Mouse (Mus musculus) neural tube, embryonic 14.5 days (tissue): ENCODE measurements around the gene Camk2b. TPM values are rescaled to one million over a fixed set of nuclear protein-coding genes. Genes with fewer than 3 reads are reported as not detected.

Source experiments
- ATAC-seq: fragments of 200-750 bp; cut with Nextera tagmentation; 2 replicates; pipeline ENCODE4 v1.8.0; 2017; ENCODE audit warnings: low read depth, mild to moderate bottlenecking, moderate TSS enrichment, moderate library complexity
- H3K27ac ChIP-seq: fragments of 300-500 bp; sonication (generic); 2 replicates; pipeline ENCODE4 v1.5.1; 2014; ENCODE audit warnings: low read depth, mild to moderate bottlenecking, control low read depth, low read length, moderate library complexity, mixed read lengths
- H3K27me3 ChIP-seq: fragments of 300-500 bp; sonication (generic); 2 replicates; pipeline ENCODE4 v1.6.1; 2014; ENCODE audit warnings: low read length; ENCODE audit not compliant: control insufficient read depth, insufficient read depth
- H3K36me3 ChIP-seq: fragments of 300-500 bp; sonication (generic); 2 replicates; pipeline ENCODE4 v1.6.1; 2014; ENCODE audit warnings: low read length, mixed read lengths; ENCODE audit not compliant: control insufficient read depth, insufficient read depth
- H3K4me1 ChIP-seq: fragments of 300-500 bp; sonication (generic); 2 replicates; pipeline ENCODE4 v1.6.1; 2014; ENCODE audit warnings: low read length; ENCODE audit not compliant: control insufficient read depth, insufficient read depth
- H3K4me2 ChIP-seq: fragments of 300-500 bp; sonication (generic); 2 replicates; pipeline ENCODE4 v1.6.1; 2014; ENCODE audit warnings: mild to moderate bottlenecking, low read depth, low read length, control low read depth
- H3K4me3 ChIP-seq: fragments of 300-500 bp; sonication (generic); 2 replicates; pipeline ENCODE4 v1.5.1; 2014; ENCODE audit warnings: low read depth, low read length, control low read depth, mixed read lengths
- H3K9ac ChIP-seq: fragments of 300-500 bp; sonication (generic); replicated peaks from 2 replicates; pipeline ENCODE4 v1.6.1; 2014; ENCODE audit warnings: low read depth, mild to moderate bottlenecking, control low read depth, low read length, mixed read lengths
- H3K9me3 ChIP-seq: fragments of 300-500 bp; sonication (generic); 2 replicates; pipeline ENCODE4 v1.6.1; 2016; ENCODE audit warnings: low read length; ENCODE audit not compliant: control insufficient read depth
- WGBS: fragments of 180-500 bp; shearing (Covaris S2); extraction: QIAGEN DNeasy Blood & Tissue Kit; methylation state at CpG from one replicate; pipeline ENCODE4 v1.1.7; 2014; 5-methylcytosine and 5-hydroxymethylcytosine counted together
- polyA plus RNA-seq: library from polyadenylated mRNA; unstranded; fragments of >200 nt; fragmentation: Nextera tagmentation; extraction: Ambion mirVana; gene quantifications from 2 replicates; pipeline ENCODE4 v1.2.1, GENCODE M21; 2014

The Camk2b gene
- polyA plus RNA-seq, 1 experiment from 2014 or later = 144 TPM

GRCm38 (mm10) chr11:6075618-6076066 lies 9.5 kb upstream of the Camk2b start:
- Histone ChIP-seq H3K27ac (peak overlapping the region; percentile 28; the same call in 1 of the 2 replicates), H3K4me2 (no peak overlapping the region), H3K9me3 (no peaks in the 10 kb centered on the region), H3K9ac (no peak overlapping the region), H3K36me3 (no peaks in the 10 kb centered on the region), H3K4me3 (no peak overlapping the region), H3K4me1 (peaks cover 4% of the 10 kb centered on the region; the same call in 1 of the 2 replicates), H3K27me3 (no peaks in the 10 kb centered on the region)
- WGBS = 51% methylated on average over 8 of the region's 8 CpGs
- ATAC-seq = peak; percentile 54; the same call in 1 of the 2 replicates

- 9% methylated on average over 18 of the region's 19 CpGs for WGBS
- no peak for ATAC-seq
- peak overlapping the region; percentile 37; the same call in 1 of the 2 replicates for H3K9ac ChIP-seq
- H3K27ac ChIP-seq = peak overlapping the region; percentile 10; the same call in 1 of the 2 replicates
- H3K4me2 ChIP-seq = peak overlapping the region; percentile 35; the same call in 1 of the 2 replicates
- peaks cover 14% of the 10 kb centered on the region for H3K4me1 ChIP-seq
- peaks cover 32% of the 10 kb centered on the region for H3K27me3 ChIP-seq
- H3K9me3 ChIP-seq = no peaks in the 10 kb centered on the region
- H3K36me3 ChIP-seq = no peaks in the 10 kb centered on the region
- H3K4me3 ChIP-seq = peak overlapping the region; percentile 20; the same call in 1 of the 2 replicates
Observed at GRCm38 (mm10) chr11:6068181-6068957, 2.2 kb upstream of the Camk2b start.

- Histone ChIP-seq H3K4me1 (peaks cover 16% of the 10 kb centered on the region), H3K9ac (no peak overlapping the region), H3K4me2 (no peak overlapping the region), H3K9me3 (no peaks in the 10 kb centered on the region), H3K27me3 (peaks cover 35% of the 10 kb centered on the region), H3K36me3 (no peaks in the 10 kb centered on the region), H3K27ac (no peak overlapping the region), H3K4me3 (no peak overlapping the region)
- 29% methylated on average over 9 of the region's 9 CpGs for WGBS
- no peak for ATAC-seq
Observed at GRCm38 (mm10) chr11:6067160-6067559, 998 bp upstream of the Camk2b start.

- H3K36me3 ChIP-seq = no peaks in the 10 kb centered on the region
- H3K27me3 ChIP-seq = peaks cover 35% of the 10 kb centered on the region
- H3K4me1 ChIP-seq = peaks cover 16% of the 10 kb centered on the region
- H3K4me3 ChIP-seq = peak overlapping the region; percentile 82
- no peaks in the 10 kb centered on the region for H3K9me3 ChIP-seq
- H3K9ac ChIP-seq = peak overlapping the region; percentile 87
- peak overlapping the region; percentile 53 for H3K4me2 ChIP-seq
- WGBS = under 1% methylated on average over 51 of the region's 95 CpGs
- peak; percentile 85 for ATAC-seq
- H3K27ac ChIP-seq = peak overlapping the region; percentile 80
Observed at GRCm38 (mm10) chr11:6065551-6066121, 526 bp downstream of the Camk2b start.

- Histone ChIP-seq H3K36me3 (no peaks in the 10 kb centered on the region), H3K27ac (peak overlapping the region; percentile 80), H3K4me3 (peak overlapping the region; percentile 82), H3K9me3 (no peaks in the 10 kb centered on the region), H3K27me3 (peaks cover 35% of the 10 kb centered on the region), H3K9ac (peak overlapping the region; percentile 87), H3K4me2 (peak overlapping the region; percentile 53), H3K4me1 (peaks cover 16% of the 10 kb centered on the region)
- 0% methylated on average over 45 of the region's 55 CpGs for WGBS
- ATAC-seq = peak; percentile 58
Observed at GRCm38 (mm10) chr11:6065046-6065521, 1.1 kb downstream of the Camk2b start.

- no peaks in the 10 kb centered on the region for H3K9me3 ChIP-seq
- peak overlapping the region; percentile 87 for H3K9ac ChIP-seq
- peaks cover 35% of the 10 kb centered on the region for H3K27me3 ChIP-seq
- H3K27ac ChIP-seq = peak overlapping the region; percentile 80
- H3K4me3 ChIP-seq = peak overlapping the region; percentile 82
- WGBS = 4% methylated on average over 30 of the region's 30 CpGs
- peaks cover 16% of the 10 kb centered on the region for H3K4me1 ChIP-seq
- no peaks in the 10 kb centered on the region for H3K36me3 ChIP-seq
- H3K4me2 ChIP-seq = peak overlapping the region; percentile 53
- no peak; the same call in 1 of the 2 replicates for ATAC-seq
Observed at GRCm38 (mm10) chr11:6064215-6065045, 1.7 kb downstream of the Camk2b start.

GRCm38 (mm10) chr11:6063501-6064214 lies 2.5 kb downstream of the Camk2b start:
- Histone ChIP-seq H3K4me2 (peak overlapping the region; percentile 53), H3K4me1 (peaks cover 14% of the 10 kb centered on the region), H3K27ac (peak overlapping the region; percentile 29), H3K9me3 (no peaks in the 10 kb centered on the region), H3K9ac (peak overlapping the region; percentile 87), H3K36me3 (no peaks in the 10 kb centered on the region), H3K27me3 (peaks cover 35% of the 10 kb centered on the region), H3K4me3 (peak overlapping the region; percentile 82)
- 0 out of 2 replicates have a peak, but pooled peaks have one; percentile 1 for ATAC-seq
- WGBS = 49% methylated on average over 17 of the region's 17 CpGs

- Histone ChIP-seq H3K27ac (no peak overlapping the region), H3K36me3 (no peaks in the 10 kb centered on the region), H3K9me3 (no peaks in the 10 kb centered on the region), H3K9ac (no peak overlapping the region), H3K4me2 (peak overlapping the region; percentile 53; the same call in 1 of the 2 replicates), H3K4me3 (0 out of 2 replicates have a peak overlapping the region, but pooled peaks have one; percentile 82), H3K27me3 (peaks cover 35% of the 10 kb centered on the region), H3K4me1 (peaks cover 8% of the 10 kb centered on the region; the same call in 1 of the 2 replicates)
- 81% methylated on average over 7 of the region's 7 CpGs for WGBS
- no peak for ATAC-seq
Observed at GRCm38 (mm10) chr11:6063065-6063464, 3.1 kb downstream of the Camk2b start.
